Mouse (Mus musculus) midbrain, embryonic 12.5 days (tissue): ENCODE results near the gene Kctd20. TPM values are rescaled to one million over a fixed set of nuclear protein-coding genes. Genes with fewer than 3 reads are reported as not detected.

ENCODE experiments used
- ATAC-seq: fragments of 200-750 bp; cut with Nextera tagmentation; 2 replicates; pipeline ENCODE4 v1.8.0; 2017; ENCODE audit warnings: low read depth, moderate TSS enrichment, moderate library complexity; ENCODE audit not compliant: low FRiP score
- H3K27ac ChIP-seq: fragments of 300-500 bp; sonication (generic); replicated peaks from 2 replicates; pipeline ENCODE4 v1.5.1; 2016; ENCODE audit warnings: mild to moderate bottlenecking
- H3K27me3 ChIP-seq: fragments of 300-500 bp; sonication (generic); 2 replicates; pipeline ENCODE4 v1.6.1; 2016; ENCODE audit warnings: mild to moderate bottlenecking
- H3K36me3 ChIP-seq: fragments of 300-500 bp; sonication (generic); 2 replicates; pipeline ENCODE4 v1.6.1; 2016
- H3K4me1 ChIP-seq: fragments of 300-500 bp; sonication (generic); 2 replicates; pipeline ENCODE4 v1.6.1; 2016
- H3K4me2 ChIP-seq: fragments of 300-500 bp; sonication (generic); replicated peaks from 2 replicates; pipeline ENCODE4 v1.6.1; 2016; ENCODE audit warnings: mild to moderate bottlenecking, moderate library complexity
- H3K4me3 ChIP-seq: fragments of 300-500 bp; sonication (generic); 2 replicates; pipeline ENCODE4 v1.5.1; 2016; ENCODE audit warnings: mild to moderate bottlenecking
- H3K9ac ChIP-seq: fragments of 300-500 bp; sonication (generic); replicated peaks from 2 replicates; pipeline ENCODE4 v1.6.1; 2016; ENCODE audit warnings: mild to moderate bottlenecking, moderate library complexity
- H3K9me3 ChIP-seq: fragments of 300-500 bp; sonication (generic); 2 replicates; pipeline ENCODE4 v1.6.1; 2016; ENCODE audit warnings: mild to moderate bottlenecking
- WGBS: fragments of 180-500 bp; shearing (Covaris S2); methylation state at CpG from one replicate; pipeline ENCODE4 v1.1.7; 2016; 5-methylcytosine and 5-hydroxymethylcytosine counted together
- polyA plus RNA-seq: library from polyadenylated mRNA; unstranded; fragments of >200 nt; fragmentation: Nextera tagmentation; extraction: Ambion mirVana; gene quantifications from 2 replicates; pipeline ENCODE4 v1.2.1, GENCODE M21; 2016

Gene Kctd20
- polyA plus RNA-seq, 1 experiment from 2014 or later: 115 TPM

DNA sequence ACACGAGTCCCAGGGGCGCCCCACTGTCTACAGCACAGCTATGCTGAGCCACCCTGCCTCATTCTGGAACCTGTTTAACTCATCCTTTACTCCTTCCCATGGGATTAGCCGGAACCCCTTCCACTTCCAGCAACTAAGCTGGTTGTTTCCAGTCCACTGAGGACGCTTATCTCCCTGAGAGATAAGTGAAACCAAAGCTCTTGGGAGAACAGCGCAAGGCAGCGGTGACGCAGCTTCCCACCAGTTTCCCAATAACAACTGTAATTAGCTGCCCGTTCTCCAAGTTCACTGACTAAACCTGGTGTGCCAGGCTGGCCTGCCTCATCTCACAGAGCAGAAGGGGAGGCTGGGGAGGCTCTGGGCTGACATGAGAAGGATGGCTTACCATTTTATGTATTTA, 30.7 kb upstream of the Kctd20 start:
- no peak overlapping the region for H3K4me2 ChIP-seq
- no peak overlapping the region for H3K4me3 ChIP-seq
- no peaks in the 10 kb centered on the region for H3K9me3 ChIP-seq
- H3K4me1 ChIP-seq: no peaks in the 10 kb centered on the region
- no peak for ATAC-seq
- no peak overlapping the region for H3K27ac ChIP-seq
- no peak overlapping the region for H3K9ac ChIP-seq
- WGBS: 73% methylated on average over 8 of the region's 8 CpGs
- H3K27me3 ChIP-seq: no peaks in the 10 kb centered on the region
- H3K36me3 ChIP-seq: no peaks in the 10 kb centered on the region

GRCm38 (mm10) chr17:28922096-28922495, 29.7 kb upstream of the Kctd20 start:
- Histone ChIP-seq H3K27ac (no peak overlapping the region), H3K9me3 (no peaks in the 10 kb centered on the region), H3K36me3 (no peaks in the 10 kb centered on the region), H3K4me1 (no peaks in the 10 kb centered on the region), H3K9ac (no peak overlapping the region), H3K4me2 (no peak overlapping the region), H3K4me3 (no peak overlapping the region), H3K27me3 (no peaks in the 10 kb centered on the region)
- 74% methylated on average over 6 of the region's 6 CpGs for WGBS
- no peak for ATAC-seq

GRCm38 (mm10) chr17:28924957-28925595, 26.7 kb upstream of the Kctd20 start:
- H3K36me3 ChIP-seq: no peaks in the 10 kb centered on the region
- ATAC-seq: no peak
- H3K4me2 ChIP-seq: no peak overlapping the region
- H3K9me3 ChIP-seq: no peaks in the 10 kb centered on the region
- H3K4me3 ChIP-seq: no peak overlapping the region
- H3K27me3 ChIP-seq: no peaks in the 10 kb centered on the region
- H3K4me1 ChIP-seq: peaks cover under 1% of the 10 kb centered on the region; the same call in 1 of the 2 replicates
- H3K9ac ChIP-seq: no peak overlapping the region
- no peak overlapping the region for H3K27ac ChIP-seq
- WGBS: 82% methylated on average over 8 of the region's 8 CpGs

- Histone ChIP-seq H3K9ac (no peak overlapping the region), H3K4me2 (no peak overlapping the region), H3K4me1 (peaks cover 10% of the 10 kb centered on the region), H3K9me3 (no peaks in the 10 kb centered on the region), H3K27me3 (no peaks in the 10 kb centered on the region), H3K27ac (no peak overlapping the region), H3K4me3 (no peak overlapping the region), H3K36me3 (no peaks in the 10 kb centered on the region)
- WGBS: 14% methylated on average over 13 of the region's 13 CpGs
- ATAC-seq: no peak
These were observed 25.4 kb upstream of the Kctd20 start for GRCm38 (mm10) chr17:28926380-28926779.

DNA sequence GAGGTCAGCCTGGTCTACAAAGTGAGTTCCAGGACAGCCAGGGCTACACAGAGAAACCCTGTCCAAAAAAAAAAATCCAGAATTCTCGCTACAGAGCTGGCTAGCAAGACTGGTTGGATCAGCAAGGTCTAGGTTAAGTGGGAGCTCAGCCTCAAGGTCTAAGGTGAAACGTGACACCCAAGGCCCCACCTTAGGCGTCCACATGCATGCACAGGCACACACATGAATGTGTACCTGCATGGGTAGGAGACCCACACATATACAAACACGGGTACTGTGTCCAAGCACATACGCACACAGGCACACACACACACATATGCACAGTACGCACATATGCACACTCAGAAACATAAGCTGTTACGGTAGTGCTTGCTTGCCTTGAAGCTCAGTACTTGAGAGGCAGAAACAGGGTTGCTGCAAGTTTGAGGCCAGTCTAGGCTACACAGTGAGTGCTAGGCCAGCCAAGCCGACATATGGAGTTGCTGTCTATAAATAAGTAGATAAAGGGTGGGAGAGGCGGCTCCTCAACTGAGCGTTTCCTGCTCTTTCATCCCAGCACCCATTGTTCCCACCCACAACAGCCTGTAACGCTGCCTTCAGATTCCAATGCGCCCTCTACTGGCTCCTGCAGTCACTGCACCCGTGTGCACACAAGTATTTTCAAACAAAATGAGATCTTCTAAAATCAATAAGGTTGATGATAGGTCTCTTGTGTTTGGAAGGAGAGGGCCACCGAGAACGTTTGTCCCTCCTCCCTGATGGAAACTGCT, 24.7 kb upstream of the Kctd20 start:
- Histone ChIP-seq H3K27ac (no peak overlapping the region), H3K4me3 (no peak overlapping the region), H3K4me2 (no peak overlapping the region), H3K9me3 (no peaks in the 10 kb centered on the region), H3K27me3 (no peaks in the 10 kb centered on the region), H3K4me1 (peaks cover 10% of the 10 kb centered on the region), H3K9ac (no peak overlapping the region), H3K36me3 (no peaks in the 10 kb centered on the region)
- ATAC-seq: no peak
- 50% methylated on average over 15 of the region's 15 CpGs for WGBS

DNA sequence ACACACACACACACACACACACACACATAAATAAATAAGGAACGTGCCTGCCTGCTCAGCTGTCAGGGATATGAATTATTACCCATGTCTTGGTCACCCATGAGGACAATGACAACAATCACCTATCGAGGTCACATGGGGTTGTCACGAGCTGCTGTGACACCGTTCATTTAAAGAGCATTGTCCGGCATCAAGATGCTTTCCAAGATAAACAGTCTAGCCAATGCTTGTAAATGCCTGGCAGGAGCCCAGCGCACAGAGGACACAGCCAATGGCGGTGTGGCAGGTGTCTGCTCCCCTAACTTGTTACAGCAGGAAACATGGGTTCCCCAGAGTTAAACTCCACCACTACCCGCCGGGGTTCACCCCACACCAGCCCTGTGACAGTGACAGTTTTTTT, 23.7 kb upstream of the Kctd20 start:
- no peaks in the 10 kb centered on the region for H3K36me3 ChIP-seq
- no peak overlapping the region for H3K27ac ChIP-seq
- no peak for ATAC-seq
- H3K27me3 ChIP-seq: no peaks in the 10 kb centered on the region
- H3K4me3 ChIP-seq: no peak overlapping the region
- 92% methylated on average over 9 of the region's 9 CpGs for WGBS
- no peak overlapping the region for H3K4me2 ChIP-seq
- H3K4me1 ChIP-seq: peaks cover 10% of the 10 kb centered on the region
- H3K9me3 ChIP-seq: no peaks in the 10 kb centered on the region
- no peak overlapping the region for H3K9ac ChIP-seq

DNA sequence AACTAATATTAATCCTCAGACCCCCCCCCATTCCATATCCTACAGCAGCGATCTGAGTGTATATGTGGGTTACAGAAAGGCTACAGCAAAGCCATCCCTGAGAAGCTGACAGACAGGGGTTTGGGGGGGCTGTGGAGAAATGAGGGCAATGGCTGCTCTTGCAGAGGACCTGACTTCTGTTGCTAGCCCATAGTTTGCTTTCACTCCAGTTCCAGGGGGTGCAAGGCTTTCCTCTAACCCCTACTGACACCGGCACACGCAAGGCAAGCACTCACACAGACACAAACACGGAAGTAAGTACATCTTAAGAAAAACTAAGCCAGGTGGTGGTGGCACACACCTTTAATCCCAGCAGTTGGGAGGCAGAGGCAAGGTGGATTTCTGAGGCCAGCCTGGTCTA, 22.4 kb upstream of the Kctd20 start:
- WGBS: 85% methylated on average over 4 of the region's 4 CpGs
- no peak overlapping the region for H3K27ac ChIP-seq

DNA sequence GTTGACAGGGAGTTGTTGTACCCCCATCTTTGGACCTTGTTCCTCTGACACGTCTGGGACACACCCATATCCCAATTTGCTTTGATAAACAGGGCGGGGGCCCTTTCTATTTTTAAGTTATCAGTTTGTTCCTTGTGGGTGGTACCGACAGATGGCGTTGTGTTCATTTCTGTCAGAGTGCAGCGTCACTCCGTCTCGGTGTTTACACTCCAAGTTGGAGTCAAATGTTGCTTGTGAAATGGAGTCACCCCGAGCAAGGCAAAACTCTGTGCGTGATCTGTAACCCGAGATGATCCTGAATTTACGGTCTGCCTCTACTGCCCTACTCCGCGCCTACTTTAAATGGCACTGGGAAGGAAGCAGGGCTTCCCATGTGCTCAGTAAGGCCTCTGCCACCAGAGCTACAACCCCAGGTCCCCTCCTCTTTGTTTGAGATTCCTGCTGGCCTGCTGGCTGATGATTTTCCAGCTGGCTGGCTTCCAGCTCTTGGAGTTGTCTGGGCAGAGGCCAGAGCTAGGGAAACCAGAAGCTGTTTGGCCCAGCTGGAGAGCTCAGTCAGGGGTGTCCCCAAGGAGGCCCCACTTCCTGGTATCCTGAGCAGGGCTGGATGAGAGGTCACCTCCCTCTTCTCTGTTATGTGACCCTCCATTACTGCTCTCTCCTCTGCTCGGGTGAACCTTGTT, 21.2 kb upstream of the Kctd20 start:
- peaks cover 10% of the 10 kb centered on the region for H3K4me1 ChIP-seq
- no peaks in the 10 kb centered on the region for H3K36me3 ChIP-seq
- ATAC-seq: peak; percentile 56; the same call in 1 of the 2 replicates
- peak overlapping the region; percentile 66 for H3K27ac ChIP-seq
- H3K4me3 ChIP-seq: no peak overlapping the region
- no peaks in the 10 kb centered on the region for H3K27me3 ChIP-seq
- no peak overlapping the region for H3K9ac ChIP-seq
- H3K9me3 ChIP-seq: no peaks in the 10 kb centered on the region
- 0 out of 2 replicates have a peak overlapping the region, but pooled peaks have one; percentile 9 for H3K4me2 ChIP-seq
- 30% methylated on average over 14 of the region's 14 CpGs for WGBS

More for the DNA sequence above, 22.4 kb upstream of the Kctd20 start:
- no peak for ATAC-seq
- Histone ChIP-seq H3K9me3 (no peaks in the 10 kb centered on the region), H3K4me1 (peaks cover 10% of the 10 kb centered on the region), H3K36me3 (no peaks in the 10 kb centered on the region), H3K27me3 (no peaks in the 10 kb centered on the region), H3K4me3 (no peak overlapping the region), H3K4me2 (no peak overlapping the region), H3K9ac (no peak overlapping the region)

GRCm38 (mm10) chr17:28931436-28932211, 20.1 kb upstream of the Kctd20 start:
- Histone ChIP-seq H3K4me3 (no peak overlapping the region), H3K36me3 (no peaks in the 10 kb centered on the region), H3K4me1 (peaks cover 10% of the 10 kb centered on the region), H3K27ac (no peak overlapping the region), H3K9me3 (no peaks in the 10 kb centered on the region), H3K9ac (no peak overlapping the region), H3K4me2 (no peak overlapping the region), H3K27me3 (no peaks in the 10 kb centered on the region)
- WGBS: 90% methylated on average over 18 of the region's 18 CpGs
- ATAC-seq: no peak

GRCm38 (mm10) chr17:28932274-28932673, 19.5 kb upstream of the Kctd20 start:
- Histone ChIP-seq H3K36me3 (no peaks in the 10 kb centered on the region), H3K4me2 (no peak overlapping the region), H3K9me3 (no peaks in the 10 kb centered on the region; the same call in 1 of the 2 replicates), H3K27ac (no peak overlapping the region), H3K27me3 (no peaks in the 10 kb centered on the region), H3K4me1 (peaks cover 10% of the 10 kb centered on the region), H3K9ac (no peak overlapping the region), H3K4me3 (no peak overlapping the region)
- ATAC-seq: no peak
- WGBS: 88% methylated on average over 4 of the region's 4 CpGs

DNA sequence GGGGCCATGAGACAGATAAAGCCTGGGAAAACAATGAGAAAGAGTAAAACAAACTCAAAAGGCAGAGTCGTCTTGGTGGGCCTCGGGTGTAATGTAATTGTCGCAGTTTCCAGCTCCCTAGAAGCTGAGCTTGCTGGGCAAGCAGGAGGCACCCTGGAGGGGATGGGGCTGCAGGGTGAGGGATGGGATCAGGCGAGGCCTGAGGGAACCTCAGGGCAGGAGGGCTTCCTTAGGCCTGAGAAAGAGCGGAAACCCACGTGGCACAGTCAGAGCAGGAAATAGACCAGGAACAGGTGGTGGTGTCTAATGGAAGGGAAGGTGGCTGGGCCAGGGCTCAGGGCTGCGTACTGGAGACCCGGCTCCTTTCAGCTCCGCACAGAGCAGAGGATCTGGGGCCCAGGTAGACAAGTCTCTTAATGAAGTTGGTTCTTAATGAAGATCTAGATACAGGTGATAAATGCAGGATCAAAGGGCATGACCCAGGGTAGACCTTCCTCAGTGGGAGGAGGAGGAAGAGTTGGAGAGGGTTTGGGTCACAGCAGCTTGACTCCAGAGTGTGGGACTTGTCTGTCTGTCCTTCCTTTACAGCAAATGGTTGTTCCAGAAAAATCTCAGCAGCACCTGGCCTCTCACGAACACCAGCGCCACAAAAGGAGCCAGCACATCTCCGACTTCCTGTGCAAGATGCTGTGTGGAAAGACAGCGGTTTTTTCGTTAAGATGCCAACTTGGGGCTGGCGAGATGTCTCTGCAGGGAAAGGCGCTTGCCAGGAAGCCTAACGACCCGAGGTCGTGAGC, 17.4 kb upstream of the Kctd20 start:
- Histone ChIP-seq H3K27me3 (no peaks in the 10 kb centered on the region), H3K9ac (no peak overlapping the region), H3K4me3 (no peak overlapping the region), H3K9me3 (no peaks in the 10 kb centered on the region; the same call in 1 of the 2 replicates), H3K27ac (no peak overlapping the region), H3K4me2 (no peak overlapping the region), H3K4me1 (peaks cover 10% of the 10 kb centered on the region), H3K36me3 (no peaks in the 10 kb centered on the region)
- WGBS: 82% methylated on average over 19 of the region's 19 CpGs
- ATAC-seq: no peak
